Mouse (Mus musculus): ENCODE data around the gene Prpf38b.
"Not testable (repeated sequence)": the region's sequence is repeated elsewhere in the genome, so short reads cannot be mapped to it uniquely, and the experiment has no call there.

DNA sequence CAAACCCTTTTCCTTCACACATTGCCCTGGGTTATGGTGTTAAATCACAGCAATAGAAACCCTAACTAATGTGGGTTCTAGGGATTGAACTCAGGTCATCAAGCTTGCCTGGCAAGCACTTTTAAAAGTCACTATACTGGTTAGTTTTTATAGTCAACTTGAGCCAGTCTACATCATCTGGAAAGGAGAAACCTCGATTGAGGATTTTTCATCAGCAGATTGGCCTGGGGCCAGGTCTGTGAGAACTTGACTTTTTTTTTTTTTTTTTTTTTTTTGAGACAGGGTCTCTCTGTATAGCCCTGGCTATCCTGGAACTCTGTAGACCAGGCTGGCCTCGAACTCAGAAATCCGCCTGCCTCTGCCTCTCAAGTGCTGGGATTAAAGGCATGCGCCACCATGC is 49.2 kb downstream of the Prpf38b start:
- not testable (repeated sequence) for TF ChIP-seq EP300, CTCF (IDR thresholded peaks at IDR 0.05; ENCODE audit: low read depth)
